Mouse (Mus musculus): ENCODE results near the gene Pde11a. TPM values are rescaled to one million over a fixed set of nuclear protein-coding genes. Genes with fewer than 3 reads are reported as not detected.

Pde11a gene
- polyA plus RNA-seq, 1 experiment from 2014 or later = 1.2 TPM

GRCm38 (mm10) chr2:76117219-76117618 lies 221.4 kb downstream of the Pde11a start:
- Histone ChIP-seq H3K4me3 (ENCODE audit: low read length) (no peak overlapping the region), H3K27me3 (replicated peaks; ENCODE audit: control insufficient read depth, insufficient read depth, low read length) (no peaks in the 10 kb centered on the region), H3K4me2 (ENCODE audit: low read length) (no peak overlapping the region), H3K27ac (ENCODE audit: low read depth, low read length) (no peak overlapping the region), H3K4me1 (ENCODE audit: control insufficient read depth, insufficient read depth, low read depth, low read length) (no peaks in the 10 kb centered on the region), H3K9ac (ENCODE audit: low read depth, low read length) (no peak overlapping the region), H3K9me3 (ENCODE audit: control insufficient read depth, low read length) (no peaks in the 10 kb centered on the region), H3K36me3 (ENCODE audit: control insufficient read depth, insufficient read depth, low read length) (no peaks in the 10 kb centered on the region)
- WGBS = 80% methylated on average over 1 of the region's 1 CpGs
- ATAC-seq = no peak

- ATAC-seq = no peak
- Histone ChIP-seq H3K4me1 (ENCODE audit: control insufficient read depth, insufficient read depth, low read depth, low read length) (no peaks in the 10 kb centered on the region), H3K9ac (ENCODE audit: low read depth, low read length) (no peak overlapping the region), H3K4me3 (ENCODE audit: low read length) (no peak overlapping the region), H3K4me2 (ENCODE audit: low read length) (no peak overlapping the region), H3K27ac (ENCODE audit: low read depth, low read length) (no peak overlapping the region), H3K9me3 (ENCODE audit: control insufficient read depth, low read length) (no peaks in the 10 kb centered on the region), H3K27me3 (replicated peaks; ENCODE audit: control insufficient read depth, insufficient read depth, low read length) (no peaks in the 10 kb centered on the region), H3K36me3 (ENCODE audit: control insufficient read depth, insufficient read depth, low read length) (no peaks in the 10 kb centered on the region)
- 14% methylated on average over 1 of the region's 1 CpGs for WGBS
These were observed 222.9 kb downstream of the Pde11a start for GRCm38 (mm10) chr2:76115696-76116095.

- H3K27me3 ChIP-seq (replicated peaks; ENCODE audit: control insufficient read depth, insufficient read depth, low read length) = no peaks in the 10 kb centered on the region
- no peaks in the 10 kb centered on the region for H3K4me1 ChIP-seq (ENCODE audit: control insufficient read depth, insufficient read depth, low read depth, low read length)
- H3K36me3 ChIP-seq (ENCODE audit: control insufficient read depth, insufficient read depth, low read length) = no peaks in the 10 kb centered on the region
- no peaks in the 10 kb centered on the region for H3K9me3 ChIP-seq (ENCODE audit: control insufficient read depth, low read length)
- ATAC-seq = no peak
- H3K4me2 ChIP-seq (ENCODE audit: low read length) = no peak overlapping the region
- WGBS = 18% methylated on average over 6 of the region's 6 CpGs
- H3K27ac ChIP-seq (ENCODE audit: low read depth, low read length) = no peak overlapping the region
- no peak overlapping the region for H3K4me3 ChIP-seq (ENCODE audit: low read length)
- no peak overlapping the region for H3K9ac ChIP-seq (ENCODE audit: low read depth, low read length)
These were observed 223.8 kb downstream of the Pde11a start for GRCm38 (mm10) chr2:76114734-76115133.

- ATAC-seq = no peak
- Histone ChIP-seq H3K4me2 (ENCODE audit: low read length) (no peak overlapping the region), H3K9me3 (ENCODE audit: control insufficient read depth, low read length) (no peaks in the 10 kb centered on the region), H3K27ac (ENCODE audit: low read depth, low read length) (no peak overlapping the region), H3K4me3 (ENCODE audit: low read length) (no peak overlapping the region), H3K27me3 (replicated peaks; ENCODE audit: control insufficient read depth, insufficient read depth, low read length) (no peaks in the 10 kb centered on the region; the same call in 1 of the 2 replicates), H3K9ac (ENCODE audit: low read depth, low read length) (no peak overlapping the region), H3K36me3 (ENCODE audit: control insufficient read depth, insufficient read depth, low read length) (no peaks in the 10 kb centered on the region), H3K4me1 (ENCODE audit: control insufficient read depth, insufficient read depth, low read depth, low read length) (no peaks in the 10 kb centered on the region)
- WGBS = 61% methylated on average over 8 of the region's 8 CpGs
These were observed 228.9 kb downstream of the Pde11a start for GRCm38 (mm10) chr2:76109653-76110052.

- Histone ChIP-seq H3K27me3 (replicated peaks; ENCODE audit: control insufficient read depth, insufficient read depth, low read length) (no peaks in the 10 kb centered on the region; the same call in 1 of the 2 replicates), H3K9me3 (ENCODE audit: control insufficient read depth, low read length) (no peaks in the 10 kb centered on the region), H3K4me2 (ENCODE audit: low read length) (no peak overlapping the region), H3K4me1 (ENCODE audit: control insufficient read depth, insufficient read depth, low read depth, low read length) (no peaks in the 10 kb centered on the region), H3K36me3 (ENCODE audit: control insufficient read depth, insufficient read depth, low read length) (no peaks in the 10 kb centered on the region), H3K4me3 (ENCODE audit: low read length) (no peak overlapping the region), H3K9ac (ENCODE audit: low read depth, low read length) (no peak overlapping the region), H3K27ac (ENCODE audit: low read depth, low read length) (peak overlapping the region; percentile 29; the same call in 1 of the 2 replicates)
- 31% methylated on average over 14 of the region's 14 CpGs for WGBS
- ATAC-seq = peak; percentile 53; the same call in 1 of the 2 replicates
These were observed 236.5 kb downstream of the Pde11a start for GRCm38 (mm10) chr2:76101889-76102602.

- Histone ChIP-seq H3K36me3 (ENCODE audit: control insufficient read depth, insufficient read depth, low read length) (no peaks in the 10 kb centered on the region), H3K9me3 (ENCODE audit: control insufficient read depth, low read length) (no peaks in the 10 kb centered on the region), H3K27me3 (replicated peaks; ENCODE audit: control insufficient read depth, insufficient read depth, low read length) (no peaks in the 10 kb centered on the region; the same call in 1 of the 2 replicates), H3K4me1 (ENCODE audit: control insufficient read depth, insufficient read depth, low read depth, low read length) (no peaks in the 10 kb centered on the region), H3K4me3 (ENCODE audit: low read length) (no peak overlapping the region), H3K4me2 (ENCODE audit: low read length) (no peak overlapping the region), H3K27ac (ENCODE audit: low read depth, low read length) (no peak overlapping the region), H3K9ac (ENCODE audit: low read depth, low read length) (no peak overlapping the region)
- WGBS = 70% methylated on average over 9 of the region's 9 CpGs
- no peak for ATAC-seq
These were observed 238.0 kb downstream of the Pde11a start for GRCm38 (mm10) chr2:76100597-76100996.

- ATAC-seq = no peak
- no peak overlapping the region for H3K4me3 ChIP-seq (ENCODE audit: low read length)
- WGBS = 61% methylated on average over 9 of the region's 9 CpGs
These were observed 238.7 kb downstream of the Pde11a start for GRCm38 (mm10) chr2:76099726-76100347.

GRCm38 (mm10) chr2:76098381-76098780 lies 240.2 kb downstream of the Pde11a start:
- Histone ChIP-seq H3K4me1 (ENCODE audit: control insufficient read depth, insufficient read depth, low read depth, low read length) (no peaks in the 10 kb centered on the region), H3K9ac (ENCODE audit: low read depth, low read length) (no peak overlapping the region), H3K4me3 (ENCODE audit: low read length) (no peak overlapping the region), H3K4me2 (ENCODE audit: low read length) (no peak overlapping the region), H3K27ac (ENCODE audit: low read depth, low read length) (no peak overlapping the region), H3K9me3 (ENCODE audit: control insufficient read depth, low read length) (no peaks in the 10 kb centered on the region), H3K36me3 (ENCODE audit: control insufficient read depth, insufficient read depth, low read length) (no peaks in the 10 kb centered on the region), H3K27me3 (replicated peaks; ENCODE audit: control insufficient read depth, insufficient read depth, low read length) (no peaks in the 10 kb centered on the region)
- no peak for ATAC-seq
- 44% methylated on average over 8 of the region's 8 CpGs for whole genome bisulfite sequencing

More at GRCm38 (mm10) chr2:76099726-76100347, 238.7 kb downstream of the Pde11a start:
- no peak overlapping the region for H3K9ac ChIP-seq (ENCODE audit: low read depth, low read length)
- no peaks in the 10 kb centered on the region for H3K4me1 ChIP-seq (ENCODE audit: control insufficient read depth, insufficient read depth, low read depth, low read length)
- no peaks in the 10 kb centered on the region; the same call in 1 of the 2 replicates for H3K27me3 ChIP-seq (replicated peaks; ENCODE audit: control insufficient read depth, insufficient read depth, low read length)
- H3K9me3 ChIP-seq (ENCODE audit: control insufficient read depth, low read length) = no peaks in the 10 kb centered on the region
- no peak overlapping the region for H3K4me2 ChIP-seq (ENCODE audit: low read length)
- H3K36me3 ChIP-seq (ENCODE audit: control insufficient read depth, insufficient read depth, low read length) = no peaks in the 10 kb centered on the region
- no peak overlapping the region for H3K27ac ChIP-seq (ENCODE audit: low read depth, low read length)

- no peaks in the 10 kb centered on the region for H3K4me1 ChIP-seq (ENCODE audit: control insufficient read depth, insufficient read depth, low read depth, low read length)
- 79% methylated on average over 7 of the region's 7 CpGs for WGBS
- H3K4me2 ChIP-seq (ENCODE audit: low read length) = no peak overlapping the region
- H3K4me3 ChIP-seq (ENCODE audit: low read length) = no peak overlapping the region
- H3K36me3 ChIP-seq (ENCODE audit: control insufficient read depth, insufficient read depth, low read length) = no peaks in the 10 kb centered on the region
- no peak overlapping the region for H3K27ac ChIP-seq (ENCODE audit: low read depth, low read length)
- H3K9me3 ChIP-seq (ENCODE audit: control insufficient read depth, low read length) = no peaks in the 10 kb centered on the region
- no peak for ATAC-seq
- H3K27me3 ChIP-seq (replicated peaks; ENCODE audit: control insufficient read depth, insufficient read depth, low read length) = no peaks in the 10 kb centered on the region
- H3K9ac ChIP-seq (ENCODE audit: low read depth, low read length) = no peak overlapping the region
These were observed 240.7 kb downstream of the Pde11a start for GRCm38 (mm10) chr2:76097847-76098246.

Data from hindbrain, embryonic 16.5 days (tissue).